Mouse (Mus musculus) midbrain, embryonic 14.5 days (tissue): ENCODE measurements at regions not wholly inside any gene's neighbourhood (a gene's known extent, or its start where the extent isn't known, plus 50 kb on each side); places are given as distances from the start of the nearest gene placed in this dataset.

Experiments used
- ATAC-seq: fragments of 200-750 bp; cut with Nextera tagmentation; 2 replicates; pipeline ENCODE4 v1.8.0; 2017; ENCODE audit warnings: moderate number of reproducible peaks, moderate library complexity; ENCODE audit not compliant: low FRiP score, low TSS enrichment
- DNase-seq: peaks from one replicate; pipeline ENCODE4 v3.0.0-alpha.2; 2015
- H3K27ac ChIP-seq: fragments of 300-500 bp; sonication (generic); replicated peaks from 2 replicates; pipeline ENCODE4 v1.5.1; 2014; ENCODE audit warnings: mild to moderate bottlenecking, low read depth, low read length, moderate library complexity
- H3K27me3 ChIP-seq: fragments of 300-500 bp; sonication (generic); 2 replicates; pipeline ENCODE4 v1.6.1; 2014; ENCODE audit warnings: low read length, control low read depth, mixed read lengths; ENCODE audit not compliant: control insufficient read depth, insufficient read depth
- H3K36me3 ChIP-seq: fragments of 300-500 bp; sonication (generic); 2 replicates; pipeline ENCODE4 v1.6.1; 2014; ENCODE audit warnings: low read length, control low read depth; ENCODE audit not compliant: control insufficient read depth, insufficient read depth
- H3K4me1 ChIP-seq: fragments of 300-500 bp; sonication (generic); 2 replicates; pipeline ENCODE4 v1.6.1; 2014; ENCODE audit warnings: mild to moderate bottlenecking, antibody characterized with exemption, low read length, control low read depth; ENCODE audit not compliant: control insufficient read depth, insufficient read depth
- H3K4me2 ChIP-seq: fragments of 300-500 bp; sonication (generic); 2 replicates; pipeline ENCODE4 v1.6.1; 2014; ENCODE audit warnings: mild to moderate bottlenecking, low read length, moderate library complexity
- H3K4me3 ChIP-seq: fragments of 300-500 bp; sonication (generic); replicated peaks from 2 replicates; pipeline ENCODE4 v1.5.1; 2014; ENCODE audit warnings: low read depth, low read length
- H3K9ac ChIP-seq: fragments of 300-500 bp; sonication (generic); replicated peaks from 2 replicates; pipeline ENCODE4 v1.6.1; 2014; ENCODE audit warnings: mild to moderate bottlenecking, low read length, moderate library complexity
- H3K9me3 ChIP-seq: fragments of 300-500 bp; sonication (generic); 2 replicates; pipeline ENCODE4 v1.6.1; 2016; ENCODE audit warnings: low read length, control low read depth, mixed read lengths; ENCODE audit not compliant: control insufficient read depth
- WGBS: fragments of 180-500 bp; shearing (Covaris S2); extraction: QIAGEN DNeasy Blood & Tissue Kit; methylation state at CpG from one replicate; pipeline ENCODE4 v1.1.7; 2014; 5-methylcytosine and 5-hydroxymethylcytosine counted together

GRCm38 (mm10) chr1:137738157-137738851 is 437.2 kb downstream of the Ptprc start:
- no peak overlapping the region for H3K9ac ChIP-seq
- no peak overlapping the region for H3K4me3 ChIP-seq
- ATAC-seq: no peak
- H3K4me1 ChIP-seq: no peaks in the 10 kb centered on the region
- no peaks in the 10 kb centered on the region for H3K9me3 ChIP-seq
- no peak for DNase-seq
- H3K27ac ChIP-seq: no peak overlapping the region
- H3K27me3 ChIP-seq: no peaks in the 10 kb centered on the region
- H3K36me3 ChIP-seq: no peaks in the 10 kb centered on the region
- 15% methylated on average over 1 of the region's 1 CpGs for WGBS
- H3K4me2 ChIP-seq: no peak overlapping the region

GRCm38 (mm10) chr1:137703882-137704281 is 471.6 kb downstream of the Ptprc start:
- H3K27me3 ChIP-seq: no peaks in the 10 kb centered on the region
- no peak overlapping the region for H3K4me3 ChIP-seq
- H3K4me2 ChIP-seq: no peak overlapping the region
- no peaks in the 10 kb centered on the region for H3K9me3 ChIP-seq
- no peak overlapping the region for H3K9ac ChIP-seq
- no peak overlapping the region for H3K27ac ChIP-seq
- WGBS: 91% methylated on average over 3 of the region's 3 CpGs
- no peaks in the 10 kb centered on the region for H3K36me3 ChIP-seq
- DNase-seq (no peak), ATAC-seq (no peak)
- no peaks in the 10 kb centered on the region for H3K4me1 ChIP-seq

- H3K36me3 ChIP-seq: no peaks in the 10 kb centered on the region
- H3K9me3 ChIP-seq: no peaks in the 10 kb centered on the region
- DNase-seq: no peak
- H3K27me3 ChIP-seq: no peaks in the 10 kb centered on the region
- no peak overlapping the region for H3K4me3 ChIP-seq
- no peak overlapping the region for H3K9ac ChIP-seq
- 85% methylated on average over 4 of the region's 4 CpGs for WGBS
- H3K4me2 ChIP-seq: no peak overlapping the region
- H3K27ac ChIP-seq: no peak overlapping the region
- H3K4me1 ChIP-seq: peaks cover 13% of the 10 kb centered on the region; the same call in 1 of the 2 replicates
- ATAC-seq: no peak
These were observed 476.6 kb downstream of the Ptprc start for GRCm38 (mm10) chr1:137698876-137699275.

- peak; percentile 50; the same call in 1 of the 2 replicates for ATAC-seq
- H3K36me3 ChIP-seq: no peaks in the 10 kb centered on the region
- 15% methylated on average over 5 of the region's 5 CpGs for WGBS
- peak overlapping the region; percentile 35 for H3K4me2 ChIP-seq
- no peak overlapping the region for H3K4me3 ChIP-seq
- H3K27ac ChIP-seq: peak overlapping the region; percentile 66
- H3K9ac ChIP-seq: no peak overlapping the region
- peaks cover 13% of the 10 kb centered on the region; the same call in 1 of the 2 replicates for H3K4me1 ChIP-seq
- peak; percentile 46 for DNase-seq
- no peaks in the 10 kb centered on the region for H3K27me3 ChIP-seq
- H3K9me3 ChIP-seq: no peaks in the 10 kb centered on the region
These were observed 478.2 kb downstream of the Ptprc start for GRCm38 (mm10) chr1:137697289-137697688.

- DNase-seq (peak; percentile 64), ATAC-seq (peak; percentile 43; the same call in 1 of the 2 replicates)
- 8% methylated on average over 3 of the region's 3 CpGs for WGBS
- Histone ChIP-seq H3K9me3 (no peaks in the 10 kb centered on the region), H3K9ac (no peak overlapping the region), H3K27ac (peak overlapping the region; percentile 66), H3K36me3 (no peaks in the 10 kb centered on the region), H3K4me2 (peak overlapping the region; percentile 35), H3K4me3 (no peak overlapping the region), H3K27me3 (no peaks in the 10 kb centered on the region), H3K4me1 (peaks cover 13% of the 10 kb centered on the region; the same call in 1 of the 2 replicates)
These were observed 478.7 kb downstream of the Ptprc start for GRCm38 (mm10) chr1:137696796-137697195.

- no peaks in the 10 kb centered on the region for H3K27me3 ChIP-seq
- H3K27ac ChIP-seq: no peak overlapping the region
- ATAC-seq: no peak
- no peaks in the 10 kb centered on the region for H3K36me3 ChIP-seq
- H3K9me3 ChIP-seq: no peaks in the 10 kb centered on the region
- DNase-seq: no peak
- peaks cover 13% of the 10 kb centered on the region; the same call in 1 of the 2 replicates for H3K4me1 ChIP-seq
- WGBS: 48% methylated on average over 3 of the region's 3 CpGs
- no peak overlapping the region for H3K4me3 ChIP-seq
- H3K9ac ChIP-seq: no peak overlapping the region
- H3K4me2 ChIP-seq: no peak overlapping the region
These were observed 479.8 kb downstream of the Ptprc start for GRCm38 (mm10) chr1:137695751-137696150.

- no peaks in the 10 kb centered on the region for H3K36me3 ChIP-seq
- no peaks in the 10 kb centered on the region for H3K9me3 ChIP-seq
- H3K4me3 ChIP-seq: no peak overlapping the region
- WGBS: 78% methylated on average over 2 of the region's 2 CpGs
- DNase-seq: no peak
- H3K27ac ChIP-seq: no peak overlapping the region
- no peak overlapping the region for H3K4me2 ChIP-seq
- peaks cover 13% of the 10 kb centered on the region; the same call in 1 of the 2 replicates for H3K4me1 ChIP-seq
- H3K9ac ChIP-seq: no peak overlapping the region
- no peaks in the 10 kb centered on the region for H3K27me3 ChIP-seq
- ATAC-seq: no peak
These were observed 483.0 kb downstream of the Ptprc start for GRCm38 (mm10) chr1:137692525-137692924.

- DNase-seq (no peak), ATAC-seq (no peak)
- H3K4me3 ChIP-seq: no peak overlapping the region
- H3K4me2 ChIP-seq: no peak overlapping the region
- no peak overlapping the region for H3K27ac ChIP-seq
- no peaks in the 10 kb centered on the region for H3K27me3 ChIP-seq
- H3K36me3 ChIP-seq: no peaks in the 10 kb centered on the region
- no peak overlapping the region for H3K9ac ChIP-seq
- 91% methylated on average over 9 of the region's 9 CpGs for WGBS
- H3K9me3 ChIP-seq: no peaks in the 10 kb centered on the region
- 0 out of 2 replicates have a peak, but pooled peaks cover 4% of the 10 kb centered on the region for H3K4me1 ChIP-seq
These were observed 484.5 kb downstream of the Ptprc start for GRCm38 (mm10) chr1:137690860-137691595.
